Mouse (Mus musculus) limb, embryonic 14.5 days (tissue): ENCODE measurements at regions not wholly inside any gene's neighbourhood (a gene's known extent, or its start where the extent isn't known, plus 50 kb on each side); places are given as distances from the start of the nearest gene placed in this dataset.
"Not testable (repeated sequence)": the region's sequence is repeated elsewhere in the genome, so short reads cannot be mapped to it uniquely, and the experiment has no call there.

ENCODE experiments used
- ATAC-seq: fragments of 200-750 bp; cut with Nextera tagmentation; 2 replicates; pipeline ENCODE4 v1.8.0; 2017; ENCODE audit warnings: low read depth, moderate number of reproducible peaks, moderate TSS enrichment; ENCODE audit not compliant: low FRiP score
- DNase-seq: peaks from one replicate; pipeline ENCODE4 v3.0.0-alpha.2; 2015; ENCODE audit warnings: low spot score
- H3K27ac ChIP-seq: fragments of 300-500 bp; sonication (generic); replicated peaks from 2 replicates; pipeline ENCODE4 v1.5.1; 2014; ENCODE audit warnings: low read depth, mild to moderate bottlenecking, low read length, moderate library complexity, mixed read lengths
- H3K27me3 ChIP-seq: fragments of 300-500 bp; sonication (generic); 2 replicates; pipeline ENCODE4 v1.6.1; 2014; ENCODE audit warnings: low read length, mixed read lengths; ENCODE audit not compliant: control insufficient read depth, insufficient read depth
- H3K36me3 ChIP-seq: fragments of 300-500 bp; sonication (generic); 2 replicates; pipeline ENCODE4 v1.6.1; 2014; ENCODE audit warnings: mild to moderate bottlenecking, low read length, moderate library complexity, mixed read lengths; ENCODE audit not compliant: control insufficient read depth, insufficient read depth
- H3K4me1 ChIP-seq: fragments of 300-500 bp; sonication (generic); 2 replicates; pipeline ENCODE4 v1.6.1; 2014; ENCODE audit warnings: antibody characterized with exemption, low read length, mixed read lengths; ENCODE audit not compliant: control insufficient read depth, insufficient read depth
- H3K4me2 ChIP-seq: fragments of 300-500 bp; sonication (generic); replicated peaks from 2 replicates; pipeline ENCODE4 v1.6.1; 2014; ENCODE audit warnings: low read depth, mild to moderate bottlenecking, low read length, moderate library complexity; ENCODE audit not compliant: severe bottlenecking
- H3K4me3 ChIP-seq: fragments of 300-500 bp; sonication (generic); replicated peaks from 2 replicates; pipeline ENCODE4 v1.5.1; 2014; ENCODE audit warnings: low read length
- H3K9ac ChIP-seq: fragments of 300-500 bp; sonication (generic); 2 replicates; pipeline ENCODE4 v1.6.1; 2014; ENCODE audit warnings: mild to moderate bottlenecking, low read depth, low read length, moderate library complexity; ENCODE audit not compliant: severe bottlenecking
- H3K9me3 ChIP-seq: fragments of 300-500 bp; sonication (generic); 2 replicates; pipeline ENCODE4 v1.6.1; 2016; ENCODE audit warnings: low read length; ENCODE audit not compliant: control insufficient read depth
- POLR2A ChIP-seq: fragments of 200-500 bp; IDR thresholded peaks from 2 replicates; pipeline ENCODE4 v1.8.0; 2012; ENCODE audit warnings: inconsistent platforms, mild to moderate bottlenecking, moderate library complexity, borderline replicate concordance; ENCODE audit not compliant: insufficient read depth, insufficient read length; ENCODE audit errors: extremely low read depth
- whole genome bisulfite sequencing: fragments of 180-500 bp; shearing (Covaris S2); extraction: QIAGEN DNeasy Blood & Tissue Kit; methylation state at CpG from one replicate; pipeline ENCODE4 v1.1.7; 2014; 5-methylcytosine and 5-hydroxymethylcytosine counted together

- TF ChIP-seq POLR2A = no peak
- Histone ChIP-seq H3K4me3 (no peak overlapping the region), H3K27ac (no peak overlapping the region), H3K36me3 (no peaks in the 10 kb centered on the region), H3K9ac (no peak overlapping the region), H3K4me2 (no peak overlapping the region), H3K9me3 (no peaks in the 10 kb centered on the region), H3K4me1 (no peaks in the 10 kb centered on the region), H3K27me3 (no peaks in the 10 kb centered on the region)
- 68% methylated on average over 4 of the region's 4 CpGs for WGBS
- no peak for DNase-seq
- no peak for ATAC-seq
Measured at GRCm38 (mm10) chr4:23173330-23173729, 685.2 kb upstream of the Pou3f2 start.

DNA sequence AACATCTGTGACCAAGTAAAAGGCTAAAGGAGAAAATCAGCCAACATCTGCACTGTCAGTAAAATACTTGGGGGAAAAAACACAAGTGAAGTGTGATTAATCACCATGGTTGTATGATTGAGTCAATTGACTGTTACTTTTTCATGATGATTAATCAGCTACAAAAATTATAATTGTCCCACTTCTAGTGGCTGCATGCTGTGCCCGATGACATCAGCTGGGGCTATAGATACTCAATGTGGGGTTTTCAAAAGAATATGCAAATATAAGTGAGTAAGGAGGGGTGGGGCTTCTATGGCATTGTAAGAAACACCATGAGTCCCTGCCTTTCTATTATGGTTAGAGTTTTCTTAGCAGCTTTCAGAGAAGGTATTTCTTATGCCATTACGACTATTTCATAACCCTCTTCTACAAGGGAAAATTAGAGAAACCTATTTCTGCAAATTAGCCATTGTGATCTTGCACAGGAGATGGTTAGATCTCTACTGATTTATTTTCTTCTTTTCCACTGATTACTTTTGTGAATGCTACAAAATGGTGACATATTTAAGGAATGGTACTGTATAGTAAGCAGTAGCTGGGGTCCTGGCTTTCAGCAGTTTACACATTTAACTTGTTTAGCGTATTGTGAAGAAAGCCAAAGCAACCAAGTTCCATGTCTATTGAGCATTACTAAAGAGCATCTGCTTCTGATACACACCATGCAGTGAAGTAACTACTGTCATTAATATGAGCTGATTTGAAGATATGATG lies 660.1 kb upstream of the Pou3f2 start:
- H3K9ac ChIP-seq = no peak overlapping the region
- H3K27me3 ChIP-seq = no peaks in the 10 kb centered on the region
- 87% methylated on average over 3 of the region's 3 CpGs for WGBS
- H3K4me3 ChIP-seq = no peak overlapping the region
- H3K9me3 ChIP-seq = no peaks in the 10 kb centered on the region
- DNase-seq (no peak), ATAC-seq (no peak)
- H3K27ac ChIP-seq = no peak overlapping the region
- no peaks in the 10 kb centered on the region for H3K36me3 ChIP-seq
- no peak for TF ChIP-seq POLR2A
- no peaks in the 10 kb centered on the region for H3K4me1 ChIP-seq
- H3K4me2 ChIP-seq = no peak overlapping the region

DNA sequence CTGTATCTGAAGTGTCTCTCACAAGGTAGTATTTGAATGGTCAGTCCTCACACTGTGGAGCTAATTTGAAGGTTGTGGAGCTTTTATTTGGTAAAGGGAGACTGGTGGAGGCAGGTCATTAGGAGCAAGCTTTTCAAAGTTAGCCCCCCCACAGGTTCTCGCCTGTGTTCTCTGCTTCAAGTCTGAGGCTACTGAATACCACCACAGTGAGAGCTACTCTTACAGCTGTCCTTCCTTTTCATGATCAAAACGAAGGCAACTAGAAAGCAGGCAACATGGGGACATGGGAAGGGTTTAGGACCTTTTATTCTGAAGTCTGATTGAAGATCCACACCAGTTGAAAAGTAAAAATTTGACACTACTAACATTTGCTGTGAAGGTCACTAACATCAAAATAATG lies 645.2 kb upstream of the Pou3f2 start:
- WGBS = 27% methylated on average over 2 of the region's 2 CpGs
- ATAC-seq (no peak), DNase-seq (no peak)
- H3K4me2 ChIP-seq = no peak overlapping the region
- H3K9ac ChIP-seq = no peak overlapping the region
- H3K27ac ChIP-seq = no peak overlapping the region
- TF ChIP-seq POLR2A = no peak
- no peaks in the 10 kb centered on the region for H3K27me3 ChIP-seq
- H3K36me3 ChIP-seq = no peaks in the 10 kb centered on the region
- no peaks in the 10 kb centered on the region for H3K9me3 ChIP-seq
- no peaks in the 10 kb centered on the region for H3K4me1 ChIP-seq
- H3K4me3 ChIP-seq = no peak overlapping the region

DNA sequence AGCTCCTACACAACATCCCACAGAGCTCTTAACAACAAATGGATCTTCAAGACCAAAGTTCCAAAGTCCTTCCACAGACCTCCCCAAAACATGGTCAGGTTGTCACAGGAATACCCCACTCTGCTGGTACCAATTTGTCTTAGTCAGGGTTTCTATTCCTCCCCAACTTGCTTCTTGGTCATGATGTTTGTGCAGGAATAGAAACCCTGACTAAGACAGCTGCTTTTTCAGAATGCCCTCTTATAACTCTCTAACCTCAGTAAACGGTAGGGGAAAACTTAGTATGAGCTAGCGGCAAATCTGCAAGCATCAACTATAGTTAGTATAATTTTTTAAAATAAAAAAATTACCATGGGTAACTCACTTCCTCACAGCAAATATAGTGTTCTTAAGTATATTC lies 613.3 kb upstream of the Pou3f2 start:
- H3K36me3 ChIP-seq, H3K9ac ChIP-seq, H3K27ac ChIP-seq, ATAC-seq, H3K4me3 ChIP-seq, H3K9me3 ChIP-seq, H3K27me3 ChIP-seq, H3K4me2 ChIP-seq, H3K4me1 ChIP-seq: not testable (repeated sequence)
- WGBS = 94% methylated on average over 2 of the region's 2 CpGs
- peak; percentile 48 for DNase-seq

DNA sequence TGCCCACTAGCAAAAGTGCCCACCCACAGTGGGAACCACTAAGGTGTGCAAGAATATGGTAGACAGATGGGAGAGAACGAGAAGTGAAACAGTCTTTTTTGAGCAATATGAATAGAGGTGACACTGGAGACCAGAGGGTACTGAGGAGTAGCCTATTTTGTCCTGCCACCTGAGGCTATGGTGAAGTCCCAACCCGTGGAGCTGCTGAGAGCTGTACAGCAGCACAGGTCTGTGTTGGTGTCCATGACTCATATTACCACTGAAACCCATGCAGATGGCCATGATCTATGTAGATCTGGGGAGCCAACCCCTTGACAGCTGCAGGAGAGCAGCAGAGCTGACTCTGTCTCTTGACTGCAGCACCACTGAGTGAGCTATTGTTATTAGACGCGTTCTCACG lies 591.4 kb upstream of the Pou3f2 start:
- DNase-seq (no peak), ATAC-seq (no peak)
- Histone ChIP-seq H3K36me3 (no peaks in the 10 kb centered on the region), H3K9me3 (no peaks in the 10 kb centered on the region), H3K27ac (no peak overlapping the region), H3K27me3 (no peaks in the 10 kb centered on the region), H3K4me2 (no peak overlapping the region), H3K4me1 (no peaks in the 10 kb centered on the region), H3K9ac (no peak overlapping the region), H3K4me3 (no peak overlapping the region)
- WGBS = 92% methylated on average over 5 of the region's 5 CpGs
- TF ChIP-seq POLR2A = no peak

DNA sequence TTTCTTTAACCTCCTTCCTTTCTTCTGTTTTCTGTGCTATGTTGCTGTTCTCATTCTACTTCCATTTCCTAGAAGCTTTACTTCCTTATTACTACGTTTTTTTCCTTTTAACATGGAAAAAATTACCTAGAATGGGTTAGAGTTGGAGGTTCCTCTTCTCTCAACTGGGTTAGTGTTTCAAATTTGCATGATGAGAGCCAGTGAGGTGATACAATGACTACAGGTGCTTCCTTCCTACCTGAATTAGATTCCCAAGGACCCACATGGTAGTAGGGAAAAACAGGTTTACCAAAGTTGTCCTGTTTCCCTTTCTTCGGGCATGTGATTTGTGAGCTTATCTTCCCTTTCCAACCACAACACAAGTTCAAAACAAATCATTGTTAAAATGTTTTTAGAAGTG lies 589.4 kb upstream of the Pou3f2 start:
- no peak overlapping the region for H3K4me3 ChIP-seq
- no peaks in the 10 kb centered on the region for H3K4me1 ChIP-seq
- no peak overlapping the region for H3K9ac ChIP-seq
- ATAC-seq (no peak), DNase-seq (no peak)
- no peaks in the 10 kb centered on the region for H3K36me3 ChIP-seq
- no peak overlapping the region for H3K4me2 ChIP-seq
- 65% methylated on average over 2 of the region's 2 CpGs for WGBS
- no peak for TF ChIP-seq POLR2A
- no peak overlapping the region for H3K27ac ChIP-seq
- no peaks in the 10 kb centered on the region for H3K27me3 ChIP-seq
- no peaks in the 10 kb centered on the region for H3K9me3 ChIP-seq
